Mouse (Mus musculus) spleen, postnatal 0 days (tissue): Measurements from ENCODE around the gene Pagr1a. TPM values are rescaled to one million over a fixed set of nuclear protein-coding genes. Genes with fewer than 3 reads are reported as not detected.

Experiments used
- polyA plus RNA-seq: library from polyadenylated mRNA; unstranded; fragments of >200 nt; fragmentation: Nextera tagmentation; extraction: Ambion mirVana; gene quantifications from 2 replicates; pipeline ENCODE4 v1.2.1, GENCODE M21; 2015

Pagr1a gene
- 32.5 and 43.1 TPM in 2 replicates for polyA plus RNA-seq

DNA sequence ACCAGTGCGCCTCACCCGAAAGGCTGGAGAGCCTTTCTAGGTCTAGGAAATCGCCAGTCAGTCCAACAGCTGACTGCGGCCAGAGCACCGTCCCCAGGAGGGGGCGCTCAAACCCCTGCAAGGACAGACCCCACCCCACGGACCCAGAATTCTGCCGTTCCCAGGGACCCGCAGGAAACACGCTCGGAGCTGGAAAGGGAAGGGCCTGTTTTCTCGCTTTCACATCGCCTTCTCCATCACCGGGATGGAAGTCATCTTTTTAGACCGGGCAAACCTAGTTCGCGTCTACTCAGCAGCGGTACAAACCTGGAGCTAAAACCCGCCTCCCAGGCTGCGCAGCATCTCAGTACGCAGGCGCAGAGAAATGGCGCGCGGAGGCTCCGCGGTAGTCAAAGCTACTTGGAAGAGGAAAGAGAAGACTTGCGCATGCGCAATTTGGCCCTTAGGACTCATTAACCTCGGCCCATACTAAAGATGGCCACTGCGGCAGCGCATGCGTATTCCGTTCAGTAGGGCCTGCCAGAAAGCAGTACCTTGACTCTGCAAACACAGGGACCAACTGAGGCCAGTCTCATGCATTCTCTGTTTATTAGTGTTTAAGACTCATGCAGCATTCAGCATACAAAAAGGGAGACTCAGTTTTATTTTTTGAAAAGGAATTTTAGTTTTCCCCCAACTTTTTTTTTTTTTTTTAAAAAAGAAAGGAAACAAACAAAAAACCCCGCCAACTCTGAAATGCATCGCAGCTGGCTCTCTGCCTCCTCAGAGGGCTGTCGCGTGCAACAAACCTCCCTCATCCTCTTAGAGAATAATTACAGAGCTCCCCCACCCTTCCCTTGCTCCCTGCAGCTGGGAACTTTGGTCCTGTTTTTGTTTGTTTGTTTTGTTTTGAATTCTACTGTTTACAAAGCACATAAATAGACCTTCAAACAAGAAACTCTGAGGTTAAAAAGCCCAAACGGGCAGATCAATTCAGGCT lies at the start of gene Pagr1a:
Pagr1a (minus strand) TSS at position 382 of the 979 bp plus-strand sequence.

DNA sequence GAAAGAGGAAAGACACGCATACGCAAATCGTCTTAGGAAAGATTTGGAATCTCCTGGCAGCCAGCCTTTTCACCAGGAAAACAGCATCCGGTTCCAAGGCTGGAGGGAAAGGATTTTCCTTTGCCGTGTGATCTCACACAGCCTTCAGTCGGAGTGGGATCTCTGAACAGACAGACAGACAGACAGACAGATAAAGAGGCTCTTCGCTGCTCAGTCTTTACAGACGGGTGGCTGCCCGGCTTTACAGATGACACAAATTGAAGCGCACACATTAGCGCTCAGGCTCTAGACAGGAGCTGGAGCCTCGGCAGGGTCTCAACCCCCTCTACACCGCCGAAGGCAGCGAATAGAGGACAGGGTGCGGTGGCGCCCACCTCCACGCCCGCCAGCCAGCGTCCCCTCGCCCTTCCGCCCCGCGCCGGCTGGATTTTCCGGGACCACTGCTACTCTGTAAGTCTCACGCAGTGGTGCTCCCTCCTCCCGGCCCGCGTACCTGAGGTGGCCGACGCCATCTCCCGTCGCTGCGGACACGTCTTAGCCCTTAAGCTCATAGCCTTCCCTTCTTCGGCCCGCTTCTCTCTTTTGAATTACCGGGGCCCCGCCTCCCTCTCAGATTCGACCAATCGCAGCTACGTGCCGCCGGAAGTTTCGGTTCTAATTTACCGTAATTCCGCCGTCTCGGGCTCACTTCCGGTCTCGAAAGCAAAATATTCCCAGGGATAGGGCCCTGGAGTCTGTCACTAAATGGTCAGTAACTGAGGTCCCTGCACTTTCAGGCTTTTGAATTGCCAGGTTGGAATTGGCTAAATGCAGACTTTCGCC lies 24.9 kb upstream of the Pagr1a start, which contains the start of gene Kif22:
Kif22 (minus strand) TSS at position 621 of the 822 bp plus-strand sequence.

DNA sequence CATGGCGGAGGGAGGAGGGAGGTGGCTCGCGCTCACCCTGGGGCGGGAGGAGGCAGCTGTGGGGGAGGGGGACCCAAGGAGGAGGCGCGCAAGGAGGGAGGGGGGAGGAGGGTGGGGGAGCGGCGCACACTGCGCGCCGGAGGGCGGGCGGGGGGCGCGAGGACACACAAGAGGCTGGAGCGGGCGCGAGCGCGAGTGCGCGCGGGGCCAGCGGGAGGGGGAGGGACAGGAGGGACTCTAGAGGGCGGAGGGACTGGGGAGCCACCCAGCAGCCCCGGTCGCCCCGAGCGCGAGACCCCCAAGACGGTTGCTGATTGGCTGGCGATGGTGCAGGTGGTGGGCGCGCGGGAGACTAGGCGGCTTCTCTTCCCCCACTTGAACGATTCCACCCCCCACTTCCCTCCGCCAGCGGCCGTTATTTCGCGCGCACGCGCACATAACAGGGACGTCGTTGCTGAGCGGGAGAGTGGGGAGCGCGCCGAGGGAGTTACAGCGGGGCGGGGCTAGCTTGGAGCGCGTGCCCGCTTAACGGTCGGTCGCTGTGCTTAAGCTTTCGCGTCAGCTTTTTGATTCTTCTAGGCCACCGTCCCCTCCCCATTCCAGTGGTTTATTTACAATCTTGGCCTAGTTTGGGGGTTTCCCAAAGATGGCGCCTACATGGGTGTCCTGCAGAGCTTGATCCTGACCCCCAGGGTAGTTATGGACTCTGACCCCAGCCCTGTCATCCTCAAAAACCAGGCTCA lies 10.0 kb upstream of the Pagr1a start, which contains the start of gene Maz:
Maz (minus strand) TSS at position 54 of the 743 bp plus-strand sequence.

DNA sequence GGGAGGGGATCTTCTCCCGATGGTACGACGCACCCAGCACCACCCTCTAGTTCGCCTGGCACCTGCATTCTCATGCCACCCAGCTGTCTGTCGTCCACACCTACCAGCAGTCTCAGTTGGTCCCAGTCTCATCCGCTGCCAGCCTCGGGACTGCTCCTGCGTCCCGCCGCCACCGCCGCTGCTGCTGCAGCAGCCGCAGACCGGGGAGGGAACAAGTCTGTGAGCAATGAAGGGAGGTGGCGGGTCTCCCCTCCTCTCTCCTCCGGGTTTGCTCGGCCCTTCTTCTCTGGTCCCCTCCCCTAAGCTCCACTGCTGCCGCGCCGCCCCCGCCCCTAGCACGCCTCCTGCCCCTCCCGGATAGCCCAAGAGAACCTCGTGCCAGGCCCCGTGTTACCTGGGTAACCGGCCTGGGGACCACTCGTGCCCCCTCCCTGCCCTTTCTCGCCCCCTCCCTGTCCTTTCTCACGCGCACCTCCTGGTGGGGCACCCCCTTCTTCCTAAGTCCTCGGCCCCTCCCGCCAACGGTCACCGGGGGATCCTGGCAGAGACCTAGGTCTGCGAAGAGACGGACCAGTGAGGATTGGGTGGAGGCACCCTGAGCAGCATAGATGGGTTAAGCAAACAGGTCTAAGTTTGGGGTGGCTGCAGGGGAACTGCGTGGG lies 3.9 kb upstream of the Pagr1a start, which contains the start of the genes Gm42742 and Prrt2:
Gm42742 (minus strand) TSS at position 197 of the 662 bp plus-strand sequence.
Prrt2 (minus strand) TSS at position 311 of the 662 bp plus-strand sequence.

DNA sequence TGATC lies 869 bp downstream of the Pagr1a start, which contains the start of gene Pagr1b:
Pagr1b (minus strand) TSS at position 4 of the 5 bp plus-strand sequence.

DNA sequence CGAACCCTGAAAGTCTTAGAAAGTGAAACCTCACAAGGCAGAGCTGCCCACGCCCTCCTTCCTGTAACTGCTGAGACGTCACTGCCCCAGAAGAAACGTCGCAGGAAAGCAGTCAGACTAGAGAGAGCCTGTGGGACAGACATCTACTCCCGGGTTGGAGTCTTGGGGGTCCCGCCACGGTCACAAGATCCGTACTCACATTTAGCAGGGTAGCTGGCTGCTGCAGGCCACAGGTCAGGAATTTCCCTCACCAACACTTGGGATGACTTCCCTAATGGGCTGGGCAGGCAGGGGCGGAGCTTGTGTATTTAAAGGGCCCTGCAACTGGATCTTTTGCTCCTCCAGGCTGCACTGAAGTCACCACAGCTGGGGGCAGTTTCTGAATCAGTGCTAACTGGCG lies 2.8 kb downstream of the Pagr1a start, which contains the start of gene Mvp:
Mvp (minus strand) TSS at position 302 of the 400 bp plus-strand sequence.

DNA sequence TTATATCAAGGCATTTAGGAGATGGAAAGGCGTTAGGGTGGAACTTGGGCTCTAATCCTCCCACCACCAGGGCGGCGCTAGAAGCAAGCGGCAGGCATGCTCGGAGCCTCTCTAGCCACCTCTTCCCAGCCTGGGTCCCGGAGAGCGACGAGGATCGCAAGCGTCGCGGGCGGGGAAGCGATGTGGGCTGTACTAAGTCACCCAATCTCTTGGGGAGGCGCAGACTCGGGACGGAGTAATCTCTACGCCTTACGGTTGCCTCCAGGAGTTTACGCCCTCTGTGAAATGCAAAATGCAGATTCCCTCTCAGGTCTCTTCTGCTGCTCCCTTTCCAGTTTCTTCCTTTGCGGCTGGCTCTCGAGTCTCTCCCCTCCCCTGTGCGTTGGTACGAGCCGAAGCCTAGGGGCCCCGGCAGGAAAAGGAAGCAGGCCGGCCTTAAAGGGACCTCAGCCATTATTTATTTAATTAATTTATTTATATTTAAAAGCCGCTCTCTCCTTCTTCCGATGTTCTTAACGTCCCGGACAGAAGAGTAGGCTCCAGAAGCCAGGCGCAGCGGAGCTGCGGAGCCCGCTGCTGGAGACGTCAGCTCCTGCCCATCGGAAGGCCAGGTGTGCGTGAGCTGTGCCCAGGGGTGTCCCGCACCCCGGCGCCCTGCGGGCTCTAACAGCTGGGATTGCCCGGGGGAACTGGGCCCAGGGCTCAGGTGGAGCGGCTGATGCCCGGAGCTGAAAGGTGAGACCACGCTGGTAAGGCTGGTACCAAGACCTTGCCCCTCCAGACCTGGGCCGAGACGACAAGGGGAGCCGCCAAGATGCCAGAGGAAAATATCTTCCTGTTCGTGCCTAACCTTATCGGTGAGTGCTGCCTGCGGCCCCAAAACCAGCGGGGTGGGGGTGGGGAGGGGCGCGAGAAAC lies 40.9 kb downstream of the Pagr1a start, which contains the start of gene Cdiptos:
Cdiptos (minus strand) TSS at position 149 of the 917 bp plus-strand sequence.

DNA sequence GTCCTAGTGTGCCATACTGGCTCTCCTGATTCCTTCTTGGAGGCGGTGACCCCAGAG lies 41.4 kb downstream of the Pagr1a start, which contains the start of gene Cdipt:
Cdipt (plus strand) TSS at position 22 of the 57 bp plus-strand sequence.

Other genes starting within 250 kb of the Pagr1a start
- gene Ypel3, start 240.4 kb downstream of the Pagr1a start, polyA plus RNA-seq = 155 and 172 TPM in 2 replicates
- 0.81 and 1.0 TPM in 2 replicates for gene Tbx6, start 235.9 kb downstream of the Pagr1a start, polyA plus RNA-seq
- 134 and 141 TPM in 2 replicates for gene Ppp4c, start 224.9 kb downstream of the Pagr1a start, polyA plus RNA-seq
- gene Fam57b, start 219.7 kb downstream of the Pagr1a start, polyA plus RNA-seq = 0.16 TPM in 1 of 2 replicates, not detected in the other
- gene 4930451I11Rik, start 185.7 kb downstream of the Pagr1a start, polyA plus RNA-seq = not detected in 2 replicates
- not detected in 2 replicates for gene Doc2a, start 169.9 kb downstream of the Pagr1a start, polyA plus RNA-seq
- 22.2 and 23.3 TPM in 2 replicates for gene Hirip3, start 155.4 kb downstream of the Pagr1a start, polyA plus RNA-seq
- 54.5 and 56.4 TPM in 2 replicates for gene Ino80e, start 155.0 kb downstream of the Pagr1a start, polyA plus RNA-seq
- gene Taok2, start 132.6 kb downstream of the Pagr1a start, polyA plus RNA-seq = 16.8 and 21.7 TPM in 2 replicates
- gene Tmem219, start 94.4 kb downstream of the Pagr1a start, polyA plus RNA-seq = 27.2 and 31.4 TPM in 2 replicates
- 9.0 and 9.3 TPM in 2 replicates for gene Kctd13, start 88.5 kb downstream of the Pagr1a start, polyA plus RNA-seq
- gene Asphd1, start 67.8 kb downstream of the Pagr1a start, polyA plus RNA-seq = 0.12 TPM in 1 of 2 replicates, not detected in the other
- gene Sez6l2, start 66.8 kb downstream of the Pagr1a start, polyA plus RNA-seq = 0.34 and 0.40 TPM in 2 replicates
- gene Cdipt, start 41.4 kb downstream of the Pagr1a start, polyA plus RNA-seq = 56.1 and 61.1 TPM in 2 replicates
- 1.4 and 2.3 TPM in 2 replicates for gene Cdiptos, start 41.3 kb downstream of the Pagr1a start, polyA plus RNA-seq
- gene Mvp, start 2.7 kb downstream of the Pagr1a start, polyA plus RNA-seq = 13.4 and 15.9 TPM in 2 replicates
- not detected in 2 replicates for gene Pagr1b, start 868 bp downstream of the Pagr1a start, polyA plus RNA-seq
- gene Gm42742, start 3.7 kb upstream of the Pagr1a start, polyA plus RNA-seq = 3.7 and 10.6 TPM in 2 replicates
- 0.55 and 0.86 TPM in 2 replicates for gene Prrt2, start 3.9 kb upstream of the Pagr1a start, polyA plus RNA-seq
- gene Maz, start 9.7 kb upstream of the Pagr1a start, polyA plus RNA-seq = 47.2 and 48.3 TPM in 2 replicates
- gene Kif22, start 25.1 kb upstream of the Pagr1a start, polyA plus RNA-seq = 109 and 120 TPM in 2 replicates
- 10.1 and 23.2 TPM in 2 replicates for gene Zg16, start 70.0 kb upstream of the Pagr1a start, polyA plus RNA-seq
- gene AI467606, start 74.0 kb upstream of the Pagr1a start, polyA plus RNA-seq = 24.3 and 30.3 TPM in 2 replicates
- gene Qprt, start 104.9 kb upstream of the Pagr1a start, polyA plus RNA-seq = 1.4 and 1.5 TPM in 2 replicates
- gene Spn, start 120.5 kb upstream of the Pagr1a start, polyA plus RNA-seq = 20.0 and 22.3 TPM in 2 replicates
- gene Cd2bp2, start 178.7 kb upstream of the Pagr1a start, polyA plus RNA-seq = 27.7 and 29.2 TPM in 2 replicates
- 21.0 and 22.5 TPM in 2 replicates for gene Tbc1d10b, start 191.1 kb upstream of the Pagr1a start, polyA plus RNA-seq
- gene Mylpf, start 191.5 kb upstream of the Pagr1a start, polyA plus RNA-seq = 34.1 and 37.7 TPM in 2 replicates
- 10.2 and 11.5 TPM in 2 replicates for gene Zfp553, start 215.7 kb upstream of the Pagr1a start, polyA plus RNA-seq
- gene Sept1, start 215.8 kb upstream of the Pagr1a start, polyA plus RNA-seq = 44.4 and 49.3 TPM in 2 replicates
- gene Zfp771, start 226.9 kb upstream of the Pagr1a start, polyA plus RNA-seq = 21.4 and 23.5 TPM in 2 replicates
- gene Dctpp1, start 243.4 kb upstream of the Pagr1a start, polyA plus RNA-seq = 87.9 and 90.1 TPM in 2 replicates